Mouse (Mus musculus): ENCODE measurements around the gene Trim16. TPM values are rescaled to one million over a fixed set of nuclear protein-coding genes. Genes with fewer than 3 reads are reported as not detected.

The Trim16 gene
- polyA plus RNA-seq, 1 experiment from 2014 or later: 3.5 TPM

GRCm38 (mm10) chr11:62876445-62876844, 56.4 kb downstream of the Trim16 start:
- Histone ChIP-seq H3K27me3 (no peaks in the 10 kb centered on the region), H3K4me1 (peaks cover 6% of the 10 kb centered on the region; the same call in 1 of the 2 replicates), H3K9me3 (replicated peaks) (no peaks in the 10 kb centered on the region), H3K36me3 (ENCODE audit: poor library complexity, severe bottlenecking) (no peaks in the 10 kb centered on the region), H3K27ac (no peak overlapping the region), H3K9ac (no peak overlapping the region), H3K4me3 (no peak overlapping the region), H3K4me2 (no peak overlapping the region)
- ATAC-seq: no peak
- WGBS: 87% methylated on average over 4 of the region's 4 CpGs

DNA sequence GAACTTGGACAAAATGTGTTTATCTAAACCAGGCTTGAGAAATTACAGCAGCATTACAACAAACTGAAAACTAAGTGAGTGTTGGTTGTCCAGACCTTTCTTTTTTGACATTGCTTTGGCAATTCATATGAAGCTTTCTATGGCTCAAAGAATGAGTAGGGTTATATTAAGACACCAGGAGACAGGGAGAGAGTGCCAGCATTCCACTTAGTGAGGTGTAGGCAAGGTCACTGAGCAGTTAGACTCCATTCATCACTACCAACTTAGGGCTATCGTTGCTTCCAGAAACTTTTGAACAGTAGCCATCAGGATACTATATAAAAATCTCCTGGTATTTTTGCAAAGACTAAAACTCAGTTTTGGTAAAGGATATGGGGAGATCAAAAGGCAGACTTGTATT, 57.4 kb downstream of the Trim16 start:
- Histone ChIP-seq H3K9me3 (replicated peaks) (no peaks in the 10 kb centered on the region), H3K27me3 (no peaks in the 10 kb centered on the region), H3K4me3 (no peak overlapping the region), H3K4me1 (peaks cover 6% of the 10 kb centered on the region; the same call in 1 of the 2 replicates), H3K36me3 (ENCODE audit: poor library complexity, severe bottlenecking) (no peaks in the 10 kb centered on the region), H3K27ac (no peak overlapping the region), H3K4me2 (no peak overlapping the region), H3K9ac (no peak overlapping the region)
- 91% methylated on average over 1 of the region's 1 CpGs for WGBS
- no peak for ATAC-seq

GRCm38 (mm10) chr11:62878728-62879127, 58.7 kb downstream of the Trim16 start:
- H3K9ac ChIP-seq: 0 out of 2 replicates have a peak overlapping the region, but pooled peaks have one; percentile 31
- WGBS: 29% methylated on average over 9 of the region's 9 CpGs
- peak; percentile 9 for ATAC-seq

GRCm38 (mm10) chr11:62879220-62880048, 59.4 kb downstream of the Trim16 start, which contains the start of gene Tvp23b:
Gene Tvp23b, plus strand, starts transcription at chr11:62879455.
- ATAC-seq: peak; percentile 96
- Histone ChIP-seq H3K27me3 (no peaks in the 10 kb centered on the region), H3K9me3 (replicated peaks) (no peaks in the 10 kb centered on the region), H3K9ac (peak within 1 kb of the TSS; percentile 77), H3K4me3 (peak within 1 kb of the TSS; percentile 76), H3K4me1 (peaks cover 6% of the 10 kb centered on the region; the same call in 1 of the 2 replicates), H3K27ac (peak within 1 kb of the TSS; percentile 72), H3K36me3 (ENCODE audit: poor library complexity, severe bottlenecking) (peaks cover 11% of the 10 kb centered on the region), H3K4me2 (peak within 1 kb of the TSS; percentile 72)
- WGBS: 2% methylated on average over 55 of the region's 55 CpGs

More at GRCm38 (mm10) chr11:62878728-62879127, 58.7 kb downstream of the Trim16 start:
- Histone ChIP-seq H3K27me3 (no peaks in the 10 kb centered on the region), H3K27ac (no peak overlapping the region), H3K9me3 (replicated peaks) (no peaks in the 10 kb centered on the region), H3K4me3 (peak overlapping the region; percentile 76), H3K36me3 (ENCODE audit: poor library complexity, severe bottlenecking) (peaks cover 5% of the 10 kb centered on the region; the same call in 1 of the 2 replicates), H3K4me1 (peaks cover 6% of the 10 kb centered on the region; the same call in 1 of the 2 replicates), H3K4me2 (peak overlapping the region; percentile 72)

GRCm38 (mm10) chr11:62883407-62883806, 63.4 kb downstream of the Trim16 start:
- Histone ChIP-seq H3K36me3 (ENCODE audit: poor library complexity, severe bottlenecking) (peaks cover 41% of the 10 kb centered on the region), H3K27me3 (no peaks in the 10 kb centered on the region), H3K9me3 (replicated peaks) (no peaks in the 10 kb centered on the region), H3K4me3 (no peak overlapping the region), H3K4me2 (no peak overlapping the region), H3K27ac (no peak overlapping the region), H3K4me1 (peaks cover 6% of the 10 kb centered on the region; the same call in 1 of the 2 replicates), H3K9ac (no peak overlapping the region)
- no peak for ATAC-seq
- WGBS: 94% methylated on average over 8 of the region's 8 CpGs

GRCm38 (mm10) chr11:62885323-62885722, 65.3 kb downstream of the Trim16 start:
- H3K4me2 ChIP-seq: no peak overlapping the region
- H3K9ac ChIP-seq: no peak overlapping the region
- H3K36me3 ChIP-seq (ENCODE audit: poor library complexity, severe bottlenecking): peaks cover 58% of the 10 kb centered on the region
- no peak overlapping the region for H3K4me3 ChIP-seq
- ATAC-seq: no peak
- 94% methylated on average over 5 of the region's 5 CpGs for WGBS
- H3K4me1 ChIP-seq: no peaks in the 10 kb centered on the region
- H3K27ac ChIP-seq: no peak overlapping the region
- no peaks in the 10 kb centered on the region for H3K27me3 ChIP-seq
- no peaks in the 10 kb centered on the region for H3K9me3 ChIP-seq (replicated peaks)

DNA sequence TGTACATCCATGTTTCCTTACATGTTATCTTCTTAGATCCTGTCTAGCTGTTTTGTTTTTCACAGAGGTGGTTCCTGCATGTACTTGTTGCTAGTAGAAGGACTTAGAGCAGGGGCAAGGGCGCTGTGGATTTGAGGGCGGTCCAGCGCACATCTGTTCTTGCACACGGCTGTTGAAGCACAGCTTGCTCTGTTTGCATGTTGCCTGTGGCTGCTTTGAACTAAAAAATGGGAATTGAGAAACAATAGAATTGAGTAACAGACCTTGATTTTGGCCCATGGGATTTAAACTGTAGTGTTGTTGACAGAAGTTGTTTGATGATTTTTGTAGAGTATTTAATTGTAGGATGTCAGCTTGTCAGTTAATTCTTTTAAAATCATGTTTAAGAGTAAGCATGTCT, 70.8 kb downstream of the Trim16 start:
- no peaks in the 10 kb centered on the region for H3K4me1 ChIP-seq
- H3K27ac ChIP-seq: no peak overlapping the region
- WGBS: 86% methylated on average over 4 of the region's 4 CpGs
- H3K36me3 ChIP-seq (ENCODE audit: poor library complexity, severe bottlenecking): peaks cover 61% of the 10 kb centered on the region
- no peak overlapping the region for H3K4me2 ChIP-seq
- ATAC-seq: no peak
- H3K27me3 ChIP-seq: no peaks in the 10 kb centered on the region
- no peak overlapping the region for H3K4me3 ChIP-seq
- no peaks in the 10 kb centered on the region for H3K9me3 ChIP-seq (replicated peaks)
- H3K9ac ChIP-seq: no peak overlapping the region

DNA sequence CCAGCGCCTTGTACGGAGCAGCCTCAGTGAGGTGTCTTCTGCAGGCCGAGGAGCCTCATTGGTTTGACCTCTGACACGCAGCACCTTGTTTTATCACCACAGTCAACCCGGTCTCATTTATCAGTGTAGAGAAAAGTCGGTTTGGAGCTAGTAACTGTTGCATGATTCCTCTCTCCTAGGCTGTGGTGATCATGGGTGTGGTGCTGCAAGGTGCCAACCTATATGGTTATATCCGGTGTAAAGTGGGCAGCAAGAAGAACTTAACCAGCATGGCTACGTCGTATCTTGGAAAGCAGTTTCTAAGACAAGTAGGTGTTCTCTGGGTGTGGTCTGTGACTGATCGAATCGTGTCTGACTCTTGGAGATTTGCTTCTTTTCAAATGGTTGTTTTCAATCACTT, 71.7 kb downstream of the Trim16 start:
- Histone ChIP-seq H3K4me3 (no peak overlapping the region), H3K36me3 (ENCODE audit: poor library complexity, severe bottlenecking) (peaks cover 56% of the 10 kb centered on the region), H3K27me3 (no peaks in the 10 kb centered on the region), H3K27ac (no peak overlapping the region), H3K4me1 (no peaks in the 10 kb centered on the region), H3K4me2 (no peak overlapping the region), H3K9ac (no peak overlapping the region), H3K9me3 (replicated peaks) (no peaks in the 10 kb centered on the region)
- 91% methylated on average over 11 of the region's 11 CpGs for WGBS
- no peak for ATAC-seq

Other genes starting within 250 kb of the Trim16 start
- gene Trpv2, start 245.7 kb upstream of the Trim16 start, polyA plus RNA-seq (2015; fragmentation: Nextera tagmentation; extraction: Ambion mirVana): 8.2 and 9.1 TPM in 2 replicates
- gene Lrrc75a, start 171.7 kb upstream of the Trim16 start, polyA plus RNA-seq (2015; fragmentation: Nextera tagmentation; extraction: Ambion mirVana): 8.0 and 9.4 TPM in 2 replicates
- 31.3 and 33.2 TPM in 2 replicates for gene Mmgt2, start 171.6 kb upstream of the Trim16 start, polyA plus RNA-seq (2015; fragmentation: Nextera tagmentation; extraction: Ambion mirVana)
- gene Zfp287, start 88.3 kb upstream of the Trim16 start, polyA plus RNA-seq (2015; fragmentation: Nextera tagmentation; extraction: Ambion mirVana): 17.9 and 21.2 TPM in 2 replicates
- not detected in 2 replicates for gene Gm10428, start 67.1 kb upstream of the Trim16 start, polyA plus RNA-seq (2015; fragmentation: Nextera tagmentation; extraction: Ambion mirVana)
- gene Zfp286, start 30.8 kb upstream of the Trim16 start, polyA plus RNA-seq (2015; fragmentation: Nextera tagmentation; extraction: Ambion mirVana): 34.9 TPM in 2 replicates
- 0.14 and 0.21 TPM in 2 replicates for gene Fbxw10, start 26.8 kb downstream of the Trim16 start, polyA plus RNA-seq (2015; fragmentation: Nextera tagmentation; extraction: Ambion mirVana)
- 48.4 and 50.9 TPM in 2 replicates for gene Tvp23b, start 59.2 kb downstream of the Trim16 start, polyA plus RNA-seq (2015; fragmentation: Nextera tagmentation; extraction: Ambion mirVana)
- gene Cdrt4, start 131.0 kb downstream of the Trim16 start, polyA plus RNA-seq (2015; fragmentation: Nextera tagmentation; extraction: Ambion mirVana): not detected in 2 replicates
- not detected in 2 replicates for gene Tekt3, start 241.4 kb downstream of the Trim16 start, polyA plus RNA-seq (2015; fragmentation: Nextera tagmentation; extraction: Ambion mirVana)